Mouse (Mus musculus): ENCODE data around the gene Anxa6.

- TF ChIP-seq CTCF (IDR thresholded peaks at IDR 0.05; ENCODE audit: borderline replicate concordance, control insufficient read depth, extremely low read depth, insufficient read depth, low read length, poor library complexity) (no peak), POLR2A (IDR thresholded peaks at IDR 0.05; ENCODE audit: control insufficient read depth, extremely low read depth, insufficient read depth, low read length, poor library complexity) (no peak)
These were observed 24.3 kb upstream of the Anxa6 start for GRCm38 (mm10) chr11:55057511-55057910.
